Comparison of ENCODE assay signal across 24 mouse cellular contexts in genomic region chr9:24472514-24472913, GRCm38 (mm10). TPM values are rescaled to one million over a fixed set of nuclear protein-coding genes. Genes with fewer than 3 reads are reported as not detected.
DNase-seq lines count a peak whose midpoint lies in the region; ATAC-seq and TF ChIP-seq lines count a peak whose summit lies in the region.
"Had no signal": no experiment of that assay in that cellular context is flagged by ENCODE, and none has a peak within 500 bp of the region (broad histone marks: within the 10 kb centered on the region; RNA-seq: fewer than 3 reads in every experiment).

No protein-coding gene starts in this region.

- 22% methylated on average over 3 of the region's 3 CpGs for WGBS in liver, embryonic 14.5 days (ENCODE audit: insufficient replicate concordance)
- WGBS in hindbrain, embryonic 12.5 days: 84% methylated on average over 3 of the region's 3 CpGs

- peak; percentile 44; the same call in 1 of the 2 replicates for TF ChIP-seq EP300 in liver, embryonic 14.5 days (IDR thresholded peaks at IDR 0.05; ENCODE audit: low read depth)

- ATAC-seq in common myeloid progenitor, adult 5-6 weeks (replicated peaks; ENCODE audit: low read depth, poor library complexity, severe bottlenecking): peak; percentile 64
- ATAC-seq in liver, embryonic 14.5 days (ENCODE audit: insufficient read depth): peak; percentile 42; the same call in 1 of the 2 replicates
- peak; percentile 75 for ATAC-seq in megakaryocyte progenitor cell, adult 5-6 weeks (replicated peaks; ENCODE audit: poor library complexity)
- no peak for ATAC-seq in hindbrain, embryonic 12.5 days (ENCODE audit: low FRiP score)
- no peak for ATAC-seq in erythroid progenitor cell, adult 5-6 weeks (replicated peaks; ENCODE audit: low FRiP score, poor library complexity, severe bottlenecking)
- ATAC-seq: forebrain, embryonic 15.5 days; Patski had no signal

- H3K9ac ChIP-seq in liver, embryonic 14.5 days (replicated peaks): no peak overlapping the region
- no peak overlapping the region for H3K9ac ChIP-seq in hindbrain, embryonic 12.5 days
- H3K9ac ChIP-seq: embryonic facial prominence, embryonic 12.5 days; embryonic facial prominence, embryonic 15.5 days; forebrain, embryonic 12.5 days; forebrain, embryonic 15.5 days; heart, embryonic 13.5 days; hindbrain, embryonic 15.5 days had no signal

- H3K36me3 ChIP-seq in liver, embryonic 14.5 days (replicated peaks; ENCODE audit: control insufficient read depth, insufficient read depth, low read depth): peaks cover 5% of the 10 kb centered on the region
- H3K36me3 ChIP-seq in hindbrain, embryonic 12.5 days: no peaks in the 10 kb centered on the region
- H3K36me3 ChIP-seq: embryonic facial prominence, embryonic 15.5 days; forebrain, embryonic 15.5 days had no signal

- DNase-seq in 416B (ENCODE audit: low read depth): peak; percentile 3
- no peak for DNase-seq in liver, embryonic 14.5 days (ENCODE audit: low read depth in 3 of 3, low spot score in 3 of 3)
- DNase-seq in gastrocnemius, postnatal 4 days (ENCODE audit: low spot score in 2 of 2): no peak
- DNase-seq: adrenal gland, postnatal 10 days; adrenal gland, postnatal 36 days; cerebellum, adult 18-20 months; cerebellum, adult 9-10 months; cerebellum, postnatal 14 days; gastrocnemius, postnatal 25 days; heart, adult 2 months; heart, postnatal 14 days; heart, postnatal 4 days had no signal

- no peak overlapping the region for H3K4me2 ChIP-seq in liver, embryonic 14.5 days (ENCODE audit: low read depth)
- H3K4me2 ChIP-seq in hindbrain, embryonic 12.5 days (replicated peaks): no peak overlapping the region
- H3K4me2 ChIP-seq: embryonic facial prominence, embryonic 12.5 days; embryonic facial prominence, embryonic 15.5 days; forebrain, embryonic 12.5 days; forebrain, embryonic 15.5 days; heart, embryonic 13.5 days; hindbrain, embryonic 15.5 days had no signal

- H3K4me1 ChIP-seq in liver, embryonic 14.5 days (replicated peaks; ENCODE audit: control insufficient read depth in 2 of 2, insufficient read depth in 2 of 2, low read length in 1 of 2): peaks cover 0 to 5% of the 10 kb centered on the region in 2 experiments; a peak in 1 of 4 replicates
- H3K4me1 ChIP-seq in hindbrain, embryonic 12.5 days: no peaks in the 10 kb centered on the region
- H3K4me1 ChIP-seq: embryonic facial prominence, embryonic 12.5 days; embryonic facial prominence, embryonic 15.5 days; forebrain, embryonic 12.5 days; hindbrain, embryonic 15.5 days had no signal

- no peaks in the 10 kb centered on the region for H3K27me3 ChIP-seq in liver, embryonic 14.5 days (ENCODE audit: control insufficient read depth, insufficient read depth, low read length)
- no peaks in the 10 kb centered on the region for H3K27me3 ChIP-seq in hindbrain, embryonic 12.5 days
- H3K27me3 ChIP-seq: embryonic facial prominence, embryonic 12.5 days; embryonic facial prominence, embryonic 15.5 days; forebrain, embryonic 12.5 days; forebrain, embryonic 15.5 days; heart, embryonic 13.5 days; hindbrain, embryonic 15.5 days; Patski had no signal

- TF ChIP-seq CTCF in liver, embryonic 14.5 days (IDR thresholded peaks at IDR 0.05; ENCODE audit: low read depth): no peak

- no peaks in the 10 kb centered on the region for H3K9me3 ChIP-seq in liver, embryonic 14.5 days (ENCODE audit: control insufficient read depth, low read length)
- no peaks in the 10 kb centered on the region for H3K9me3 ChIP-seq in hindbrain, embryonic 12.5 days (replicated peaks)
- H3K9me3 ChIP-seq: embryonic facial prominence, embryonic 12.5 days; embryonic facial prominence, embryonic 15.5 days; forebrain, embryonic 12.5 days; forebrain, embryonic 15.5 days; heart, embryonic 10.5 days; heart, embryonic 13.5 days; hindbrain, embryonic 15.5 days had no signal

- H3K4me3 ChIP-seq in liver, embryonic 14.5 days (ENCODE audit: insufficient read depth in 1 of 2, low read depth in 2 of 2, low read length in 2 of 2): no peak overlapping the region
- no peak overlapping the region for H3K4me3 ChIP-seq in hindbrain, embryonic 12.5 days
- H3K4me3 ChIP-seq: embryonic facial prominence, embryonic 12.5 days; embryonic facial prominence, embryonic 15.5 days; forebrain, embryonic 12.5 days; forebrain, embryonic 15.5 days; heart, adult 2 months; heart, embryonic 10.5 days; heart, embryonic 13.5 days; hindbrain, embryonic 15.5 days had no signal

- no peak overlapping the region for H3K27ac ChIP-seq in liver, embryonic 14.5 days
- H3K27ac ChIP-seq in hindbrain, embryonic 12.5 days: no peak overlapping the region
- H3K27ac ChIP-seq: embryonic facial prominence, embryonic 12.5 days; embryonic facial prominence, embryonic 15.5 days; forebrain, embryonic 12.5 days; forebrain, embryonic 15.5 days; heart, adult 2 months; heart, embryonic 10.5 days; heart, embryonic 13.5 days; hindbrain, embryonic 15.5 days had no signal

RNA-seq across cellular contexts. Expression of gene Dpy19l1, which starts 30.4 kb away (rescaled TPM):
- total RNA-seq in common myeloid progenitor, adult 5-6 weeks (2017): 69.0 and 74.7 TPM in 2 replicates
- 12.5 and 17.9 TPM in 2 replicates for polyA plus RNA-seq in liver, embryonic 14.5 days (2012; rRNA removed)
- polyA plus RNA-seq in liver, embryonic 14.5 days (2014; fragmentation: Nextera tagmentation; extraction: Ambion mirVana): 10.9 and 15.2 TPM in 2 replicates
- 49.9 and 53.3 TPM in 2 replicates for total RNA-seq in megakaryocyte progenitor cell, adult 5-6 weeks (2015)
- 57.9 and 60.2 TPM in 2 replicates for total RNA-seq in megakaryocyte progenitor cell, adult 5-6 weeks (2017)
- polyA plus RNA-seq in hindbrain, embryonic 12.5 days (2016; fragmentation: Nextera tagmentation; extraction: Ambion mirVana): 16.3 and 17.0 TPM in 2 replicates
- 10 to 100 TPM; 27.1 to 27.4 TPM for total RNA-seq in gastrocnemius, postnatal 4 days (2021)
- total RNA-seq in erythroid progenitor cell, adult 5-6 weeks (2015; ENCODE audit: low replicate concordance): 41.1 and 44.3 TPM in 2 replicates
- total RNA-seq in erythroid progenitor cell, adult 5-6 weeks (2017; ENCODE audit: low replicate concordance): 36.5 and 41.7 TPM in 2 replicates

Comparison
In these comparisons a context has a peak if more than half of its experiments do, and no peak if none do; other contexts are left out.
1. ATAC-seq: peak in common myeloid progenitor, adult 5-6 weeks (single experiment), liver, embryonic 14.5 days (single experiment) and megakaryocyte progenitor cell, adult 5-6 weeks (single experiment); none in hindbrain, embryonic 12.5 days (single experiment) and erythroid progenitor cell, adult 5-6 weeks (single experiment).